Mouse (Mus musculus) heart, postnatal 36 days (tissue): Measurements from ENCODE around the gene Edf1. TPM values are rescaled to one million over a fixed set of nuclear protein-coding genes. Genes with fewer than 3 reads are reported as not detected.

Experiments used
- DNase-seq, 2 experiments: peaks; one replicate each; pipeline ENCODE4 v3.0.0; 2021 to 2022
- intact Hi-C: fragments of 180-260 bp; cut with DNase I; formaldehyde crosslinking; loops from one replicate; pipeline ENCODE4 v1.15.1; 2025
- total RNA-seq, 2 experiments: library from RNA; stranded (reverse); gene quantifications; 2 replicates each; pipeline ENCODE4 v1.2.3; 2021

The Edf1 gene
- total RNA-seq, 2 experiments from 2014 or later = 215 to 227 TPM

- DNase-seq = no peak
- intact Hi-C loops = no loop called here
Measured at GRCm38 (mm10) chr2:25558774-25559173, 1.1 kb downstream of the Edf1 start.

GRCm38 (mm10) chr2:25560551-25560950 lies 2.9 kb downstream of the Edf1 start:
- no peak for DNase-seq
- intact Hi-C loops = no loop called here

- intact Hi-C loops = no loop called here
- no peak for DNase-seq
Measured at GRCm38 (mm10) chr2:25561946-25562345, 4.3 kb downstream of the Edf1 start.

GRCm38 (mm10) chr2:25565741-25566140 lies 8.1 kb downstream of the Edf1 start:
- intact Hi-C loops = no loop called here
- no peak for DNase-seq

GRCm38 (mm10) chr2:25566558-25566957 lies 8.9 kb downstream of the Edf1 start:
- no peak for DNase-seq
- intact Hi-C loops = no loop called here

- no peak for DNase-seq
- intact Hi-C loops = no loop called here
Measured at GRCm38 (mm10) chr2:25568473-25569019, 10.9 kb downstream of the Edf1 start.

GRCm38 (mm10) chr2:25569323-25569722 lies 11.7 kb downstream of the Edf1 start:
- DNase-seq = no peak
- intact Hi-C loops = no loop called here

GRCm38 (mm10) chr2:25571221-25571620 lies 13.6 kb downstream of the Edf1 start:
- no peak for DNase-seq
- intact Hi-C loops = no loop called here

- DNase-seq = no peak
- intact Hi-C loops = no loop called here
Measured at GRCm38 (mm10) chr2:25573068-25573467, 15.4 kb downstream of the Edf1 start.

GRCm38 (mm10) chr2:25574136-25574535 lies 16.5 kb downstream of the Edf1 start:
- no peak for DNase-seq
- intact Hi-C loops = no loop called here

- intact Hi-C loops = no loop called here
- peak; percentile 96 to 98 for DNase-seq
Measured at GRCm38 (mm10) chr2:25574579-25575431, 17.2 kb downstream of the Edf1 start, which contains the start of the genes Mamdc4 and Phpt1. TSS of gene Mamdc4 (minus strand) at chr2:25574845. TSS of gene Phpt1 (minus strand) at chr2:25575224.

GRCm38 (mm10) chr2:25575432-25576027 lies 17.9 kb downstream of the Edf1 start:
- intact Hi-C loops = no loop called here
- DNase-seq = peak; percentile 46

GRCm38 (mm10) chr2:25576028-25576850 lies 18.6 kb downstream of the Edf1 start:
- DNase-seq = no peak
- intact Hi-C loops = no loop called here

- intact Hi-C loops = no loop called here
- DNase-seq = no peak
Measured at GRCm38 (mm10) chr2:25576965-25577891, 19.6 kb downstream of the Edf1 start.

GRCm38 (mm10) chr2:25577951-25578795 lies 20.5 kb downstream of the Edf1 start:
- no peak for DNase-seq
- intact Hi-C loops = no loop called here

- no peak for DNase-seq
- intact Hi-C loops = no loop called here
Measured at GRCm38 (mm10) chr2:25578796-25579736, 21.4 kb downstream of the Edf1 start.

GRCm38 (mm10) chr2:25579737-25580460 lies 22.3 kb downstream of the Edf1 start:
- intact Hi-C loops = no loop called here
- no peak for DNase-seq
